Comparison of ENCODE assay signal across 13 mouse cellular contexts in genomic region chr14:61290664-61291063, GRCm38 (mm10). TPM values are rescaled to one million over a fixed set of nuclear protein-coding genes. Genes with fewer than 3 reads are reported as not detected.
DNase-seq lines count a peak whose midpoint lies in the region; ATAC-seq and TF ChIP-seq lines count a peak whose summit lies in the region.
"Had no signal": no experiment of that assay in that cellular context is flagged by ENCODE, and none has a peak within 500 bp of the region (broad histone marks: within the 10 kb centered on the region; RNA-seq: fewer than 3 reads in every experiment).

No protein-coding gene starts in this region.

- no peak for TF ChIP-seq CTCF in liver, postnatal 0 days (IDR thresholded peaks at IDR 0.05; ENCODE audit: low read depth)

- H3K4me2 ChIP-seq in liver, postnatal 0 days (ENCODE audit: low read depth, low read length) = no peak overlapping the region
- H3K4me2 ChIP-seq: embryonic facial prominence, embryonic 12.5 days; heart, embryonic 15.5 days; liver, embryonic 15.5 days had no signal

- no peaks in the 10 kb centered on the region for H3K9me3 ChIP-seq in liver, postnatal 0 days (ENCODE audit: low read length)
- H3K9me3 ChIP-seq: embryonic facial prominence, embryonic 12.5 days; heart, embryonic 15.5 days; liver, embryonic 15.5 days had no signal

- no peaks in the 10 kb centered on the region for H3K36me3 ChIP-seq in liver, postnatal 0 days (replicated peaks; ENCODE audit: insufficient read depth, low read length)
- H3K36me3 ChIP-seq: embryonic facial prominence, embryonic 12.5 days; heart, embryonic 15.5 days; liver, embryonic 15.5 days had no signal

- H3K27ac ChIP-seq in liver, postnatal 0 days (ENCODE audit: low read depth) = no peak overlapping the region
- H3K27ac ChIP-seq: embryonic facial prominence, embryonic 12.5 days; heart, embryonic 15.5 days; liver, embryonic 15.5 days had no signal

- H3K9ac ChIP-seq in liver, postnatal 0 days (replicated peaks) = no peak overlapping the region
- H3K9ac ChIP-seq: embryonic facial prominence, embryonic 12.5 days; heart, embryonic 15.5 days; liver, embryonic 15.5 days had no signal

- ATAC-seq in cerebellum, adult (ENCODE audit: insufficient number of reproducible peaks, low FRiP score, low TSS enrichment) = no peak
- no peak for ATAC-seq in liver, postnatal 0 days
- ATAC-seq in CD4-positive, CD25-positive, alpha-beta regulatory T cell, adult 4 months = no peak

- H3K4me3 ChIP-seq in liver, postnatal 0 days (ENCODE audit: low read depth, low read length) = no peak overlapping the region
- H3K4me3 ChIP-seq: embryonic facial prominence, embryonic 12.5 days; heart, embryonic 15.5 days; liver, embryonic 15.5 days had no signal

- 54% methylated on average over 3 of the region's 3 CpGs for WGBS in liver, postnatal 0 days (ENCODE audit: insufficient replicate concordance)

- peak; percentile 69 to 74 for DNase-seq in cerebellum, postnatal 10 days
- DNase-seq in liver, postnatal 0 days = peak; percentile 26
- DNase-seq in liver (no peak), MN1 (ENCODE audit: low spot score) (no peak)
- peak; percentile 33 to 42 for DNase-seq in cerebellum, postnatal 36 days
- peak; percentile 28 for DNase-seq in ovary, postnatal 10 days (ENCODE audit: low spot score)
- DNase-seq: B cell, adult 2 months; layer of hippocampus, postnatal 36 days had no signal

- H3K27me3 ChIP-seq in liver, postnatal 0 days (ENCODE audit: insufficient read depth, low read length) = no peaks in the 10 kb centered on the region
- H3K27me3 ChIP-seq: embryonic facial prominence, embryonic 12.5 days; heart, embryonic 15.5 days; liver, embryonic 15.5 days had no signal

- no peak for TF ChIP-seq EP300 in liver, postnatal 0 days (IDR thresholded peaks at IDR 0.05; ENCODE audit: low read depth)

- H3K4me1 ChIP-seq in liver, postnatal 0 days (ENCODE audit: insufficient read depth) = peaks cover 5% of the 10 kb centered on the region; the same call in 1 of the 2 replicates
- H3K4me1 ChIP-seq: embryonic facial prominence, embryonic 12.5 days had no signal

RNA-seq across cellular contexts. Expression of gene Arl11, which starts 18.9 kb away (rescaled TPM):
- 2.8 and 3.0 TPM in 2 replicates for polyA plus RNA-seq in liver, postnatal 0 days (2015; fragmentation: Nextera tagmentation; extraction: Ambion mirVana)
- not detected for polyA plus RNA-seq in CD4-positive, CD25-positive, alpha-beta regulatory T cell, adult 4 months (2017; shearing (Covaris generic))

RNA-seq across cellular contexts. Expression of gene Sgcg, which starts 32.4 kb away (rescaled TPM):
- polyA plus RNA-seq in liver, postnatal 0 days (2015; fragmentation: Nextera tagmentation; extraction: Ambion mirVana) = 0.85 TPM in 1 of 2 replicates, not detected in the other
- not detected for polyA plus RNA-seq in CD4-positive, CD25-positive, alpha-beta regulatory T cell, adult 4 months (2017; shearing (Covaris generic))

Comparison
In these comparisons a context has a peak if more than half of its experiments do, and no peak if none do; other contexts are left out.
1. DNase-seq: peak in cerebellum, postnatal 10 days (2 of 2), liver, postnatal 0 days (single experiment), cerebellum, postnatal 36 days (2 of 2) and ovary, postnatal 10 days (single experiment); none in liver (single experiment) and MN1 (single experiment).